In the genomic region with DNA sequence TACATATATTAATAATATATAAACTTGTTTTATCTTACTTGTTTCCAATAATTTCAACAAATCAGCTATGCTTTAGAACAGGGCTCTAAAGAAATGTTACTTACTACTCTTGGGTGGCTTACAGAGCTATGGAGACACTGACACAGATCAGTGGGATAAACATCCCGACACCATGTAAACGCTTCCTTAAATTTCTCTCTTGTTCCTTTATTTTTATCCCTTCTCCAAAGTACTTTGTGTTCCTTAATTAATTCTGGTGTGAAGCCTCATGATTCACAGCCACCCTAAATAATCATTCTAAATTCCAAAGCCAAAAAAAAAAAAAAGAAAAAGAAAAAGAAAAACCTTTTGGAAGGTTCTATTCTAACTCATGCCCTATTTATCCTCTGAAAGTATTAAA, we compare ENCODE assay signal across 27 mouse cellular contexts.
"Had no signal": no experiment of that assay in that cellular context is flagged by ENCODE, and none has a peak within 500 bp of the region (broad histone marks: within the 10 kb centered on the region; RNA-seq: fewer than 3 reads in every experiment).

No protein-coding gene starts in this region.

- H3K4me3 ChIP-seq: embryonic facial prominence, embryonic 10.5 days; embryonic facial prominence, embryonic 12.5 days; embryonic facial prominence, embryonic 13.5 days; embryonic facial prominence, embryonic 15.5 days; erythroblast, embryonic 14.5 days; forebrain, embryonic 10.5 days; forebrain, embryonic 12.5 days; forebrain, embryonic 13.5 days; forebrain, embryonic 15.5 days; gastrocnemius, adult 2 months; heart, adult 2 months; heart, embryonic 10.5 days had no signal

- DNase-seq: cerebellum, adult 2 months; cerebellum, adult 8-10 months; cerebellum, adult 9-10 months; cerebellum, adult 9-11 months; cerebellum, postnatal 10 days; cerebellum, postnatal 14 days; cerebellum, postnatal 25 days; cerebellum, postnatal 36 days; forebrain, postnatal 0 days; gastrocnemius, adult 2 months; gastrocnemius, postnatal 14 days; gastrocnemius, postnatal 25 days; gastrocnemius, postnatal 36 days; heart, adult 18-20 months; heart, adult 2 months had no signal

- H3K27ac ChIP-seq: embryonic facial prominence, embryonic 10.5 days; embryonic facial prominence, embryonic 12.5 days; embryonic facial prominence, embryonic 13.5 days; embryonic facial prominence, embryonic 15.5 days; forebrain, embryonic 10.5 days; forebrain, embryonic 12.5 days; forebrain, embryonic 13.5 days; forebrain, embryonic 15.5 days; gastrocnemius, adult 2 months; heart, adult 2 months; heart, embryonic 10.5 days had no signal

- ATAC-seq: forebrain, embryonic 13.5 days; forebrain, embryonic 14.5 days; forebrain, embryonic 15.5 days; forebrain, embryonic 16.5 days; forebrain, postnatal 0 days had no signal
